Mouse (Mus musculus) MEL (cell line): ENCODE data around the gene Olfr160. TPM values are rescaled to one million over a fixed set of nuclear protein-coding genes. Genes with fewer than 3 reads are reported as not detected.

Experiments used
- DNase-seq: peaks from one replicate; pipeline ENCODE4 v3.0.0; 2011; ENCODE audit warnings: low read depth, low spot score
- H3K27ac ChIP-seq: 2 replicates; pipeline ENCODE4 v1.5.1; 2012; ENCODE audit warnings: low read depth, mild to moderate bottlenecking, control low read depth, low read length, moderate library complexity; ENCODE audit not compliant: control insufficient read depth
- H3K27me3 ChIP-seq, 2 experiments: fragments of 150-350 bp in 1 of 2; sonication (generic) in 1 of 2; 2 replicates each; pipeline ENCODE4 v1.6.1; 2012; ENCODE audit warnings: low read length in 2 of 2, mild to moderate bottlenecking in 2 of 2, improper control_type of control experiment in 1 of 2, moderate library complexity in 1 of 2; ENCODE audit not compliant: insufficient read depth in 2 of 2, control insufficient read depth in 1 of 2
- H3K36me3 ChIP-seq, 2 experiments: 2 replicates each; pipeline ENCODE4 v1.6.1; 2012 to 2014; ENCODE audit warnings: low read length in 2 of 2, improper control_type of control experiment in 1 of 2, inconsistent platforms in 1 of 2, mild to moderate bottlenecking in 1 of 2; ENCODE audit not compliant: insufficient read depth in 2 of 2, control insufficient read depth in 1 of 2
- H3K4me1 ChIP-seq, 2 experiments: fragments of 150-350 bp in 1 of 2; sonication (generic) in 1 of 2; 2 replicates each; pipeline ENCODE4 v1.6.1; 2012; ENCODE audit warnings: low read length in 2 of 2, improper control_type of control experiment in 1 of 2, mild to moderate bottlenecking in 1 of 2; ENCODE audit not compliant: insufficient read depth in 2 of 2, control insufficient read depth in 1 of 2
- H3K4me3 ChIP-seq, 2 experiments: fragments of 150-350 bp in 1 of 2; sonication (generic) in 1 of 2; 2 replicates each; pipeline ENCODE4 v1.5.1; 2012; ENCODE audit warnings: low read depth in 2 of 2, low read length in 2 of 2, mild to moderate bottlenecking in 2 of 2, moderate library complexity in 2 of 2, control low read depth in 1 of 2, improper control_type of control experiment in 1 of 2; ENCODE audit not compliant: control insufficient read depth in 1 of 2, insufficient read depth in 1 of 2
- H3K79me2 ChIP-seq: 2 replicates; pipeline ENCODE4 v1.6.1; 2012; ENCODE audit warnings: mild to moderate bottlenecking, low read length, moderate library complexity; ENCODE audit not compliant: control insufficient read depth, poor library complexity, insufficient read depth
- H3K9ac ChIP-seq: 2 replicates; pipeline ENCODE4 v1.6.1; 2012; ENCODE audit warnings: low read depth, mild to moderate bottlenecking, control low read depth, low read length, moderate library complexity; ENCODE audit not compliant: control insufficient read depth, poor library complexity, severe bottlenecking
- H3K9me3 ChIP-seq: fragments of 150-350 bp; sonication (generic); replicated peaks from 2 replicates; pipeline ENCODE4 v1.6.1; 2012; ENCODE audit warnings: mild to moderate bottlenecking, low read length, improper control_type of control experiment, moderate library complexity; ENCODE audit not compliant: insufficient read depth
- BHLHE40 ChIP-seq: IDR thresholded peaks from 2 replicates; pipeline ENCODE4 v1.6.1; 2012; ENCODE audit warnings: low read depth, mild to moderate bottlenecking, inconsistent platforms, low read length, improper control_type of control experiment, borderline replicate concordance
- E2F4 ChIP-seq: IDR thresholded peaks from 2 replicates; pipeline ENCODE4 v1.6.1; 2011; ENCODE audit warnings: low read depth, low read length, improper control_type of control experiment, borderline replicate concordance
- ELF1 ChIP-seq: IDR thresholded peaks from 2 replicates; pipeline ENCODE4 v1.6.1; 2014; ENCODE audit warnings: low read depth, mild to moderate bottlenecking, inconsistent platforms, low read length, improper control_type of control experiment, moderate library complexity
- EP300 ChIP-seq, 2 experiments: IDR thresholded peaks; 2 replicates each; pipeline ENCODE4 v1.6.1; 2011; ENCODE audit warnings: improper control_type of control experiment in 2 of 2, low read length in 2 of 2, low read depth in 1 of 2, mild to moderate bottlenecking in 1 of 2
- ETS1 ChIP-seq: IDR thresholded peaks from 2 replicates; pipeline ENCODE4 v1.6.1; 2012; ENCODE audit warnings: low read depth, mild to moderate bottlenecking, inconsistent platforms, low read length, improper control_type of control experiment, moderate library complexity
- JUND ChIP-seq: IDR thresholded peaks from 2 replicates; pipeline ENCODE4 v1.6.1; 2011; ENCODE audit warnings: low read depth, mild to moderate bottlenecking, improper control_type of control experiment, low read length
- KAT2A ChIP-seq: conservative IDR thresholded peaks from 2 replicates; pipeline ENCODE4 v1.6.1; 2012; ENCODE audit warnings: low read depth, low read length, improper control_type of control experiment, inconsistent platforms
- MAFK ChIP-seq: IDR thresholded peaks from 2 replicates; pipeline ENCODE4 v1.6.1; 2011; ENCODE audit warnings: low read depth, mild to moderate bottlenecking, low read length, improper control_type of control experiment, borderline replicate concordance
- MEF2A ChIP-seq: IDR thresholded peaks from 2 replicates; pipeline ENCODE4 v1.6.1; 2014; ENCODE audit warnings: low read depth, mild to moderate bottlenecking, inconsistent platforms, low read length, improper control_type of control experiment; ENCODE audit not compliant: poor library complexity, insufficient replicate concordance, severe bottlenecking; ENCODE audit errors: extremely low read depth
- MYB ChIP-seq: IDR thresholded peaks from 2 replicates; pipeline ENCODE4 v1.6.1; 2011; ENCODE audit warnings: mild to moderate bottlenecking, low read depth, low read length, improper control_type of control experiment
- MYC ChIP-seq: IDR thresholded peaks from 2 replicates; pipeline ENCODE4 v1.6.1; 2011; ENCODE audit warnings: low read depth, mild to moderate bottlenecking, low read length, improper control_type of control experiment, moderate library complexity
- NELFE ChIP-seq: IDR thresholded peaks from 2 replicates; pipeline ENCODE4 v1.6.1; 2011; ENCODE audit warnings: low read depth, low read length, improper control_type of control experiment
- NRF1 ChIP-seq: IDR thresholded peaks from 2 replicates; pipeline ENCODE4 v1.6.1; 2014; ENCODE audit warnings: low read depth, mild to moderate bottlenecking, inconsistent platforms, low read length, improper control_type of control experiment, moderate library complexity; ENCODE audit not compliant: poor library complexity, insufficient read depth, severe bottlenecking
- POLR2A ChIP-seq, 2 experiments: IDR thresholded peaks; 2 replicates each; pipeline ENCODE4 v1.6.1; 2011 to 2012; ENCODE audit warnings: low read length in 2 of 2, mild to moderate bottlenecking in 2 of 2, control low read depth in 1 of 2, improper control_type of control experiment in 1 of 2, low read depth in 1 of 2, moderate library complexity in 1 of 2; ENCODE audit not compliant: control insufficient read depth in 1 of 2, insufficient read depth in 1 of 2, poor library complexity in 1 of 2
- RCOR1 ChIP-seq: IDR thresholded peaks from 2 replicates; pipeline ENCODE4 v1.6.1; 2012; ENCODE audit warnings: low read depth, mild to moderate bottlenecking, inconsistent platforms, low read length, improper control_type of control experiment
- SIN3A ChIP-seq: IDR thresholded peaks from 2 replicates; pipeline ENCODE4 v1.6.1; 2012; ENCODE audit warnings: low read length, improper control_type of control experiment, inconsistent platforms
- SMC3 ChIP-seq: IDR thresholded peaks from 2 replicates; pipeline ENCODE4 v1.6.1; 2011; ENCODE audit warnings: low read depth, low read length, improper control_type of control experiment
- TAL1 ChIP-seq: IDR thresholded peaks from 2 replicates; pipeline ENCODE4 v1.6.1; 2012; ENCODE audit warnings: mild to moderate bottlenecking, inconsistent platforms, low read length, moderate library complexity, mixed read lengths
- TCF12 ChIP-seq: IDR thresholded peaks from 2 replicates; pipeline ENCODE4 v1.6.1; 2014; ENCODE audit warnings: low read depth, mild to moderate bottlenecking, inconsistent platforms, low read length, improper control_type of control experiment, moderate library complexity
- UBTF ChIP-seq: IDR thresholded peaks from 2 replicates; pipeline ENCODE4 v1.6.1; 2012; ENCODE audit warnings: low read depth, mild to moderate bottlenecking, inconsistent platforms, low read length, improper control_type of control experiment, moderate library complexity, borderline replicate concordance; ENCODE audit not compliant: insufficient read depth
- USF1 ChIP-seq: IDR thresholded peaks from 2 replicates; pipeline ENCODE4 v1.6.1; 2014; ENCODE audit warnings: low read depth, mild to moderate bottlenecking, inconsistent platforms, low read length, improper control_type of control experiment, moderate library complexity
- ZC3H11A ChIP-seq: IDR thresholded peaks from 2 replicates; pipeline ENCODE4 v1.6.1; 2012; ENCODE audit warnings: low read depth, mild to moderate bottlenecking, inconsistent platforms, low read length, improper control_type of control experiment
- polyA plus RNA-seq, 2 experiments: library from polyadenylated mRNA; stranded (reverse) in 1 of 2; unstranded in 1 of 2; fragments of >175 nt in 1 of 2; fragments of >200 nt in 1 of 2; gene quantifications; 2 replicates each; pipeline versions ENCODE4 v1.2.1 to v1.2.4; 2012; ENCODE audit warnings: low replicate concordance in 2 of 2, low read depth in 1 of 2; ENCODE audit not compliant: insufficient read length in 2 of 2, insufficient read depth in 1 of 2, missing spikeins in 1 of 2
- total RNA-seq: library from RNA; depleted of rRNA; stranded (reverse); fragments of 300-350 nt; gene quantifications from 2 replicates; pipeline ENCODE4 v1.2.3, GENCODE M21; 2012

Gene Olfr160
- total and polyA plus RNA-seq, 3 experiments: not detected

DNA sequence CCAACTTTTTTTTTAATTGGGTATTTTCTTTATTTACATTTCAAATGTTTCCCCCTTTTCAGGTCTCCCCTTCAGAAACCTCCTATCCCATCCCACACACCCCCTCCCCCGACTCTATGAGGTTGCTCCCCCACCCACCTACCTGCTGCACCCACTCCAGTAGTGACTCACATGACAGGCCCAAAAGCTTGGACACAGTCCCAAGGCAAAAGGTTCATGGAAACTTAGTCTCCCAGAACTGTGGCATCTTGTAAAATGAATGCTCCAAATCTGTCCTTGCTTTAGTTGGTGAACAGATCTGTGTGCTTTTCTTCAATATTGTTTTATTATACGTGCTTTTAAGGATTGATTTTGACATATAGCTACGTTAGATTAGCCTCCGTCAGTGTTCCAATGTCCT lies 36.0 kb upstream of the Olfr160 start:
- Histone ChIP-seq H3K9me3 (no peaks in the 10 kb centered on the region), H3K4me1 (no peaks in the 10 kb centered on the region), H3K27ac (no peak overlapping the region), H3K9ac (no peak overlapping the region), H3K79me2 (no peaks in the 10 kb centered on the region), H3K27me3 (no peaks in the 10 kb centered on the region), H3K36me3 (no peaks in the 10 kb centered on the region), H3K4me3 (no peak overlapping the region)
- DNase-seq: no peak
- TF ChIP-seq BHLHE40 (no peak), JUND (no peak), USF1 (no peak), ZC3H11A (no peak), MYB (no peak), ELF1 (no peak), MAFK (no peak), RCOR1 (no peak), SIN3A (no peak), MEF2A (no peak)

DNA sequence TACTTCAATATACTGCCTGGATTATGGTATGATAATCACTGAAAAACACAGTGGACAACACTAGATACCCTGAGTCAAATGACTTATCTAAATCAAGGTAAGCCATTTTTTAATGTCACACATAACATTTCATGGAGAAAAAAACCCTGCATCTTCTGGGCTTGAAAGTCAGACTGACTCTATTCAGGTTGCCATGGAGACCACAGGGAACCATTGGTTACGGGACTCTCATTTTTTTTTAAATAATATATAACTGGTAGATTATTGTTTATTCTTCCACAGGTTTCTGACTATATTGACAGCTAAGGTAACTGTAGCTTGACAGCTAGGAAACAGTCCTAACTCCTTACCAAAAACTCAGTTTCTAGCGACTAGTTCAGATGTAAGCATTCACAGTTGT lies 35.4 kb upstream of the Olfr160 start:
- Histone ChIP-seq H3K79me2 (no peaks in the 10 kb centered on the region), H3K4me3 (no peak overlapping the region), H3K27me3 (no peaks in the 10 kb centered on the region), H3K9ac (no peak overlapping the region), H3K36me3 (no peaks in the 10 kb centered on the region), H3K9me3 (no peaks in the 10 kb centered on the region), H3K27ac (no peak overlapping the region), H3K4me1 (no peaks in the 10 kb centered on the region)
- no peak for DNase-seq
- no peak for TF ChIP-seq TCF12
- no peak for TF ChIP-seq RCOR1
- no peak for TF ChIP-seq SMC3
- TF ChIP-seq, all 39 proteins: peak for 0

GRCm38 (mm10) chr9:37750319-37751075 lies 34.4 kb upstream of the Olfr160 start:
- Histone ChIP-seq H3K9me3 (no peaks in the 10 kb centered on the region), H3K36me3 (no peaks in the 10 kb centered on the region), H3K27ac (no peak overlapping the region), H3K27me3 (no peaks in the 10 kb centered on the region), H3K4me3 (no peak overlapping the region), H3K4me1 (no peaks in the 10 kb centered on the region), H3K9ac (no peak overlapping the region), H3K79me2 (no peaks in the 10 kb centered on the region)
- no peak for TF ChIP-seq RCOR1
- no peak for TF ChIP-seq MYC
- no peak for TF ChIP-seq ETS1
- no peak for TF ChIP-seq KAT2A
- TF ChIP-seq UBTF: no peak
- no peak for TF ChIP-seq TAL1
- TF ChIP-seq SMC3: no peak
- no peak for TF ChIP-seq POLR2A (IDR thresholded peaks at IDR 0.05; ENCODE audit: control insufficient read depth in 1 of 2, insufficient read depth in 1 of 2, low read depth in 1 of 2, low read length in 2 of 2, poor library complexity in 1 of 2)
- TF ChIP-seq USF1: no peak
- TF ChIP-seq E2F4: no peak
- no peak for TF ChIP-seq EP300 (IDR thresholded peaks at IDR 0.05; ENCODE audit: low read depth in 1 of 2, low read length in 2 of 2)
- TF ChIP-seq NRF1: no peak
- no peak for TF ChIP-seq NELFE
- no peak for DNase-seq
